Mouse (Mus musculus) lung, postnatal 36 days (tissue): ENCODE measurements around the gene Serpine1.

Experiments
- DNase-seq: peaks from one replicate; pipeline ENCODE4 v3.0.0; 2022; ENCODE audit warnings: mixed read lengths

Serpine1 gene

DNA sequence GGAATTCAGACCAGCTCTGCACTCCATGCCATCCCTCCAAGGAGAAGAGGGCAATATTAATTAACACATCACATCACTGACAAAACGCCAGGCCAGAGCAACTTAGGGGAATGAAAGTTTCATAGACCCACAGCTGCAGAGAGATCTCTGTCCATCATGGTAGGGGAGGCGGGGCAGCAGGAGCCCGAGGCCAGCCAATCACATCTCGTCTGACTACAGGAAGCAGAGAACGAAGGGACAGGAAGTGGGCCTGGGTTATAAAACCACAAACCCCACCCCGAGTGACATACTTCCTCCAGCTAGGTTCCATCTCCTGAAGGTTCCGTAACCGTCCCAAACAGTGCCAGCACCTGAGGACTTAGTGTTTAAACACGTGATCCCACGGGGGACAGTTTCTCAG lies 23.1 kb upstream of the Serpine1 start:
- DNase-seq, result no peak

DNA sequence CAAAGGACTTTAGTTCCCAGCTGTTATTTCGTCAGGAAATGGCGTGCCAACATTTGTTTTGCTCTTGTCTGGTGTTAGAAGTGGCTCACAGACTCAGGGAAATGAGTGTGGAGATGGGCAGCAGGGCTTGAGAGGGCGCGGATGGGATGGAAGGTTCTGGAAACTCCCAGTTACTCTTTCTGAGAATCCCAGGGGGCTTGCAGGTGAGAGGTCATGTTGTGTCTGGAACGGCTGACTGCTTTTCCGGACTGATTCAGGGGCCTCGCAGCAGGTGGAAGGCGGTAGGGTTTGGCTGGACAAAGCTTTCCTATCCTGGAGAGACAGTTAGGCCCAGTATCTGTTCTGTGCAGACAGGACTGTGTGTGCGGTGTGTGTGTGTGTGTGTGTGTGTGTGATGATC lies 21.7 kb upstream of the Serpine1 start:
- no peak for DNase-seq

DNA sequence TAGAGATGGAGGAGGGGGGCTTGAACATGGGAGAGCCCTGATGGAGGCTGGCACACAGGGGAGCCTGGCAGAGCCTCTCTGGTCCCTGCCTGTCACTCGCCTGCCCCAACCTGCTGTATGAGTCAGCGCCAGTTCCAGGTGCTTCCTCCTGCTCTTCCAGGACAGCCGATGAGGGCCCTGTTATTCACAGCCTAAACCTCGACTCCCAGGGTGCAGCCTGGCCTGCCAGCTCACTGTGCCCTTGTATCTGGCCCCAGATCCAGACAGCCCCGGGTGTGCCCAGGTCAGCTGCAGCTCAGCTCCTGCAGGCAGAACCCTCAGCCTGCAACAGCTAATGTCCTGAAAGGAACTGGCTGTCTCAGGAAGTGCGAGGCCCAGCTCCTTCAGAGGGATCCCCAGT lies 19.5 kb upstream of the Serpine1 start:
- no peak for DNase-seq

DNA sequence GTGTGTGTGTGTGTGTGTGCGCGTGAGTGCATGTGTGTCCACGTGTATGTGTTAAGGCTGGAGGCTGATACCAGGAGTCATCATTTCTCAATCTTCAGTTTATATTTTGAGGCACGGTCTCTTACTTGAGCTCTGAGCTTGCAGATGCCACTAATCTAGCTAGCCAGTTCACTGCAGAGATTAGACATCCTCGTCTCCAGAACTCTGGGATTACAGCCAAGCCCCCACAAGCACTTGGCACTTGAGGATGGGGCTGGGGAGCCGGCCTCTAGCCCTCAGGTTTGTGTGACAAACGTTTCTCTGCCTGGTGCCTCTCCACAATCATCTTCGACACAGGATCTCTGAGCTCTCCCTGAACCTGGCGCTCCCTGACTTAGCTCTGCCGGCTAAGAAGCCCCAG lies 18.8 kb upstream of the Serpine1 start:
- no peak for DNase-seq

DNA sequence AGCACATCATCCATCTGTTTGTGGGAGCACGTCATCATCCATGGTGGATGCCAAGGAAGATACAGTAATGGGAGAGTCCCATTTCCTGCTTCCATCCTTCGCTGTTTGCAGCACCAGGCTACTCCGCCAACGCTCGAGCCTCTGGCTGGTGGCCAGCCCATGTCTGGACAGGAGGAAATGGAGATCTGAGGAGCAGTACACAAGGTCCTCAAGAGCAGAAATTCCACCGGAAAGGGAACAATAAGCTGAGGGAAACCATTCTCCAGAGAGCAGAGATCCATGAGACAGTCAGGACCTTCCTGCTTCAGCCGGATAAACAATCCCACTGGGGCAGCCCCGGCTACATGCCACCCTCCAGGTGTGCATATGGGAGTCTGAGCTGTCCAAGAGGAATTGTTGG lies 15.3 kb upstream of the Serpine1 start:
- DNase-seq, result peak; percentile 93

DNA sequence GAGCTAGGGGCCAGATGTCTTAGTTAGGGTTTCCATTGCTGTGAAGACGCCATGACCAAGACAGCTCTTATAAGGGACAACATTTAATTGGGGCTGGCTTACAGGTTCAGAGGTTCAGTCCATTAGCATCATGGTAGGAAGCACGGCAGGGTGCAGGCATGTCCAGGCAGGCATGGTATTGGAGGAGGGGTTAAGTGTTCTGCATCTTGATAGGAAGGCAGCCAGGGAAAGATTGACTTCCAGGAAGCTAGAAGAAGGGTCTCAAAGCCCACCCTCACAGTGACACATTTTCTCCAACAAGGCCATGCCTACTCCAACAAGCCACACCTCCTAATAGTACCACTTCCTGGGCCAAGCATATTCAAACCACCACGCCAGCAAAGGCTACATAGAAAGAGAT lies 13.7 kb upstream of the Serpine1 start:
- DNase-seq, result no peak

DNA sequence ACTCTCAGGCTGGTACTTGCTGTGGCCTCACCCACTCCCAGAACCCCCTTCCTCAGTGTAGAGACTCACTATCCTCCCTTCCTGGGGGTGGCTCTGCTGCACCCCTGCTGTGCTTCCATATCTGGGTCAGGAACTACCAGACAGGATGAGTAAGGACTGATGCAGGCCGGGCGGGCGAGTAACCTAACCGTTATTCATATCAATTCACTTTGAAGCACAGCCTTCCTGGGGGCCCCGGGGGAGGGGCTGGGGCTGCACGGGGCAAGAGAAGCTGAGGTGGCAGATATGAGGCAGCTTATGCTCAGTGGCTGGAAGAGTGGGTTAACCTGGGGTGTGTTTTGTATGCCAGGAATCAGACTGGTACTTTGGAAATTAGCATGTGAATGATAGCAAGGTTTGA lies 13.0 kb upstream of the Serpine1 start:
- DNase-seq, result no peak

DNA sequence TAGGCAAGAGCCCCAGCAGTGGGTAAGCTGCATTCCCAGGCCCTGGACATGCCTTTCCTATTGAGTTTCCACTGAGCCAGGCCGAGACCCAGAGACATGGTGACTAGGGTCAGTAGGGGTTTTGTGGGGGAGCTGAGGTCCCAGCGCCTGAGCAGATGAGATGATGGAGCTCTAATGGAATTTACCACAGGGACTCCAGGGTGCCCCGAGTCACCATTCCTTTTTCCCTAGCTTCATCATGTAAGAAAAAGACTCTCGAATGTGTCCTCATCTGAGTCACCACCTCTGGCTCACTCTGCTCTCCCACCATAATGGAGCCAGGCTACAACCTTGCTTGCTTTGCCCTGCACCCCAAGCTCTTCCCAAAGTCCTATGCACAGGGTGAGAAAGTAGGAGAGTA lies 11.0 kb upstream of the Serpine1 start:
- no peak for DNase-seq

DNA sequence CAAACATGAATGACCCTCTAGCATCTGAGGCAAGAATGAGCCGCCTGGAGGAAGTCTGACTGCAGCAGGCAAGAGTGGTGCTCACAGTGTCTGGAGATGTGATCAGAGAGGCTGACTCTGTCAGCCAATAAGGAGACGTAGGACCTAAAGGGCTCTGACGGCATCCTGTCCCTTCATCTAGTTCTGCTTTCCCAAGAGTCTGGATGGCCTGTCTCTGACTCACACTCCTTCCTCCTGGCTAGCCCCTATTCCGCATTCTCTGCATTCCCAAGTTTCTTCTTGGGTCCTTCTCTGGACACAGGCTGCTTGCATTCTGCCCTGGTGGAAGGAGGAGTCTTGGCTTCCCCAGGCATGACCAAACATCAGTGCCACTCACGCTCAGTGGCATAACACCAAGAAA lies 7.8 kb upstream of the Serpine1 start:
- peak; percentile 84 for DNase-seq

DNA sequence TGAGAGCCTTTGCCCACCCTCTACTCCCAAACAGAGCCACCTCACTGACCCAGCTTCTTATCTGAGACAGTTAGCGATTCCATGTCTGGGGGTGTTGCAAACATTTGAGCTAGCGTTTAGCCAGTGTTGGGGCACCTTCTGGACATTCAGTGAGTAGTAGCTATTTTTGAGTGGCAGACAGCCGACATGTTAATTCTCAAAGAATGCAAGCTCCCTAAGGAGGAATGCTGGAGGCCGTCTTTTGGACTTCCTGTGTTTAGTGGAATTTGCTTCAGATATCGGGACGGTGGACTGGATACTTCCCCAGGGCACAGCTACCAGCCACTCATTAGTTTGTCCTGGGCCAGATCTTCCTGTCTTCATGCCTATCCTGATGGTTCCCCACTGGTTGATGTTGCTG lies 6.5 kb upstream of the Serpine1 start:
- DNase-seq, result peak; percentile 45

DNA sequence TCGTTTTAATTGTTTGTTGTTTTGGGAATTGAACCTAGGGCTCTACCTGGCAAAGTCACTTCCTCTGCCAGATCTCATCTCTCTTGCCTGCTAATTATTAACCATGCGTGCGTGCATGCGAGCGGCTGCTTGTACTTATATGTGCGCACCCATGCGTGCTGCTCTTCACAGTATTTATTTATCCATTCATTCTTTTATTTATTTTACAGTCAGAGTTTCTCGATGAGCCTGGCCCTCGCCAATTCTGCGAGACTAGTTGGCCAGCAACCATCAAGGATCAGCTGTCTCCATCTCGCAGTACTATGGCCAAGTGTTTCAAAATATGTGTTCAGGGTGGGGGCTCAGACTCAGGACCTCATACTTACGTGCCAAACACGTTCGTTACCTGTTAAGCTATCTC lies 6.0 kb upstream of the Serpine1 start:
- peak; percentile 71 for DNase-seq

DNA sequence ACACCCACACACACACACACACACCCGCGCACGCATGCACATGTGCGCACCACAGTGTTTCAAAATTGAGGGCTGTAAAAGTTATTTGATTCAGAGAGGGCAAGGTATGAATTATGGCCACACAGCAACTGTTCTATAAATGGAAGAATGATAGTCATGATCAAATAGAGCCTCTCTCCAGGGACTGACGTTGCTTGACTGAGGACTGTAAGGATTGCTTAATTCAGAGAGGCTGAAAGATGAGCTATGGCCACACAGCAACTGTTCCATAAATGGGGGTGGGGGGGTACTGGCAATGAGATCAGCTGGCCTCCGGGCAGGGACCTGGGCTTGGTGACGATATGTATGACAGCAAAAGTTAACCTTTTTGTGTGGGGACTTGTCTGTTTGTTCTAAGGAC lies 5.1 kb upstream of the Serpine1 start:
- DNase-seq, result no peak

DNA sequence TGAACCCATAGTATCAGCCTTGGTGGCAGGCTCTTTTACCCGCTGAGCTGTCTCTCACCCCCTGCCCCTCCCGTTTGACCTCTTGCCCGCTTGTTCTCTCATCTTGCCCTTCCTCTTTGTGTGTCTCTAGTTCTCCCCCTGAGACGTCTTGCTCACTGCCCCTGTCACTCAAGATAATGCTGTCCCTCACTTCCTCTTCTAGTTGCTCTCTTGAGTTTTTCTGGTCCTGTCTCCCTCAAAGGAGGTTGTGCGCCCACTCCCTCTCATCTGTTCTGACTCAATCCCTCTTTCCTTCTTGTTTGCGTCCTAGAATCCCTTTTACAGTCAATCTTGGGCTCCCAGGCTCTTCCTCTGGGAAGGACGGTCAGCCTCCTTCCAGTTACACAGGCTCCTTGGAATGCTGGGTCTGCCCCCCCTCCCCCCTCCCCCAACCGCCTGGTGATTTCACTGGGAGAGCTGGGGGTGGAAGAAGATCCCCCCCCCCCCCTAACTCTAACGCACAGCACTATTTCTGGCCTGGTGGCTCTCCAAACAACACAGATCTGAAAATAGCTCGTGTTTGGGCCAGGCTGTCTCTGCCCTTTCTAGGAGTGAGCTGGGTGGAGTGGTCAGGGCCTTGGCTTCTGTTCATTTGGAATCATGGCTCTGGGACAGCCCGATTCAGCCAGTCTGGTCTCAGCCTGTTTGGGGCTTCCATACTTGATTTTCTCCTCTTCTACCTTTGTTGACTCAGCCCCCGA lies 4.3 kb upstream of the Serpine1 start:
- peak; percentile 77 for DNase-seq

DNA sequence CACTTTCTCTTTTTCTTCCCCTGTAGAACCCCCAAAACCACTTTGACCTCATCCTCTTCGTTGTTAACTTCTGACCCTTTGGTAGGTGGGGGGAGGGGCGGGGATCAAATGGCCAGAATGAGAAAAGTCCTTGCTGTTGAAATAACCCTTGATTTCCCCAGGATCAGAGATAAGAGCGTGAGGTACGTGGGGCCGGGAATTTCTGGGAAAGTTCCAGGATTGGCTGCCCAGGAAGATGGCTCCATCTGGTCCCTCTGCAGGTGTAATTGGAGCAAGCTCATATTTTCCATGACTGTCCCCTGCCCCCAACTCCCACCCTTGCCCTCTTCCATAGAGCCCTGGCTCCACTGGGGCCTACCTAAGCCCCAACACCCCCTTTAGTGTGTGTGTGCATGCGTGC lies 3.7 kb upstream of the Serpine1 start:
- DNase-seq, result peak; percentile 38

DNA sequence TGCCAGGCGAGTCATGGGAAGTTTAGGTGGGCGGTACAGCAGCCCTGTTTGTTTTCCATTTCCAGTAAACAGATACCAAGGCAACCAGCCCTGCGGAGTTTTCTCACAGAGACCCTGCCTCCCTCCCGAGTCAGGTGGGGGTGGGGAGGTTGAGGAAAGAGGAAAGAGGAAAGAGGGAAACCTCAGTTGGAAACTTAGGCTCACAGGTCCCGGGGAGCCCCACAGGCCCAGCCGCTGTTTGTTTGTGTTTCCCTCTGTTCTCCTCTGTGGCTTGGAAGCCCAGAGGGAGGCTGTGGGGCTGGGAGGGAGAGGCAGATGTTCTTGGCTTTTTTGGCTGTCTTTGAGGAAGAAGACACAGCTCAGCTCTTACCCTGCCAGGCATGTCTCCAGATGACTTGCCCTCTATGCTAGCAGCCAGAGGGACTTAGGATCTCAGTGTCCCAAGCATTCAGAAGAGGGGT lies 2.2 kb upstream of the Serpine1 start:
- peak; percentile 71 for DNase-seq

DNA sequence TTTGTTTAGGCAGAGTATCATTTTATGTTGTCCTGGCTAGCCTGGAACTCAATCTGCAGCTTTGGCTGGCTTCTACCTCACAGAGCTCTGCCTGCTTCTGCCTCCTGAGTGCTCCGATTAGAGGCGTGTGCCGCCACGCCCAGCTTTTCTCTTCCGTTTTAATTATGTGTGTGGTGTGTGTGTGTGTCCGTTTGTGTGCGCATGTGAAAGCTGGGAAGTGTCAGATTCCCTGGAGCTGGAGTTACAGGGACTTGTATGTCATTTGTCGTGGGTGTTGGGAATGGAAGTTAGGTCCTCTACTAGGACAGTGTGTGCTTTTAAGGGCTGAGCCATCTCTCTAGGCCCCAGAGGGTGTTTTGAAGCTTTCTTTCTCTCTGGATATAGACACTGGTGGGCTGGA lies 1.1 kb upstream of the Serpine1 start:
- peak; percentile 28 for DNase-seq

DNA sequence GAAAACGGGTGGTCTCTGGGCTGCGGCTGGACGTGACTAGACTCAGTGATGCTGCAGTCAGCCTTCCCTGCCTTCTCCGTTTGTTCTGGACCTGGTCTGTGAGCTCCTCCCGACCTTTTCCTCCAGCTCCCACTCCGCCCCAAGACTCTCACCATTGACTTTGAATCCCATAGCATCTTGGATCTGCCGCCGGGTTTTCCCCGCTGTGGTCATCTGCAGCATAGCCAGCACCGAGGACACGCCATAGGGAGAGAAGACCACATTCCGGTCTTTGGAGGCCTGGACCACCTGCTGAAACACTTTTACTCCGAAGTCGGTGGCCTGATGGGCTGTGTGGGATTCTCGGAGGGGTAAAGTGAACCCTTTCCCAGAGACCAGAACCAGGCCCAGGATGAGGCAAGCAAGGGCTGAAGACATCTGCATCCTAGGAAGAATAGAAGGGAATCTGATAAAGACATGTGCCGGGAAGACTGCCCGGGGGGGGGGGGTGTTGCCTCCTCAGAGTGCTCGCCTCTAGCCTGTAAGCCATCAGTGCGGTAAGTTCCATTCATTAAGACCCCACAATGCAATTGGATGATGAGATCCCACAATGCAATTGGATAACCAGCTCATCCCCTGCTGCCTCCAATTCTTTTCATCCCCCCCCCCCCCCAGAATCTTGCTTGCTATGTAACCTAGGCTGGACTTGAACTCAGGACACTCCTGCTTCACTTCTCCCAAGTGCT lies 1.0 kb downstream of the Serpine1 start:
- no peak for DNase-seq

DNA sequence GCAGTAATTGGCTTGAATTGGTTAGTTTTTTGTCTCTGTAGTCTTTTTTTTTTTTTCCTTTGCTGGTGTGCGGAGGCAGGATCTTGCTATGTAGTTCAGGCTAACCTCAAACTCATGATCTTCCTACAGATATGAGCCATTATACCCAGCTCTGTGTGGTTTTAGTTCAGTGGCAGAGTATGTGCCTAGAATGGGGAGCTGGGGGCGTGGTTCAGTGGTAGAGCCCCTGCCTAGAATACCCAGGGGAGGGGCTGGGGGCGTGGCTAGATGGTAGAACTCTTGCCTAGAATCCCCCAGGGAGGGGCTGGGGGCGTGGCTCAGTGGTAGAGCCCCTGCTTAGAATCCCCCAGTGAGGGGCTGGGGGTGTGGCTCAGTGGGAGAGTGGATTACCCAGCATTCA lies 3.4 kb downstream of the Serpine1 start:
- no peak for DNase-seq

DNA sequence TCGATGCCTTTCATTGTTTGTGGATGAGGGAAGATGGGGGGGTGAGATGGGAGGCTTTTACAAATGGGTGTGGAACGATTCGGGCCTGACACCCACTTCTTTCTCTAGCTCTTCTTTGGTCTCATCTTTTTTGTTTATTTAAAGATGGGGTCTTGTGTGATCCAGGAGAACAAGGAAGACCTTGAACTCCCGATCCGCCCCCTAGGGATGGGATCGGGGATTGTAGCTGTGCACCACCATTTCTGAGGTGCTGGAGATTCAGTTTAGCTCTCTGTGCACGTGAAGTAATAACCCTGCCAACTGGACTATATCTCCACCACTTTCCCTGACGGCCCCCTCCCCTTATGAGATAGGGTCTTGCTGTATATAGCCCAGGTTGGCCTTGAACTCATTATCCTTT lies 6.1 kb downstream of the Serpine1 start:
- DNase-seq, result no peak

DNA sequence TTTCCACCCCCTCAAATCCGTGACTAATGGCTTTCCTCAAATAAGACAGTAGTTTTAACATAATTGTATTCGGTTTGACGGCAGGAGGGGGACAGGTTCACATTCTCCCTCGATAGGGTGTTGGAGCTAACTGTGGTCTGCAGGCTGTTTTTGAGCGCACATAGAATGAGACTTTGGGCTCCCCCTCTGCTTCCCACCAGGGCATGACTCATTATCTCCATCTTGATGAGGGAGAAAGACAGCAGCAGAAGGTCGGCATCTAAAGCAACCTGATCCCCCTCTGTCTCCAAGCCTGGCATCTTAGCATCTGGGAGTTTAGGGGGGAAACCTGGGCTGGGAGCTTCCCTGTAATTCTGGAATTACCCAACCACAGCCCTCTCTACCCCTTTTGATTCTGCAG lies 6.6 kb downstream of the Serpine1 start:
- no peak for DNase-seq

DNA sequence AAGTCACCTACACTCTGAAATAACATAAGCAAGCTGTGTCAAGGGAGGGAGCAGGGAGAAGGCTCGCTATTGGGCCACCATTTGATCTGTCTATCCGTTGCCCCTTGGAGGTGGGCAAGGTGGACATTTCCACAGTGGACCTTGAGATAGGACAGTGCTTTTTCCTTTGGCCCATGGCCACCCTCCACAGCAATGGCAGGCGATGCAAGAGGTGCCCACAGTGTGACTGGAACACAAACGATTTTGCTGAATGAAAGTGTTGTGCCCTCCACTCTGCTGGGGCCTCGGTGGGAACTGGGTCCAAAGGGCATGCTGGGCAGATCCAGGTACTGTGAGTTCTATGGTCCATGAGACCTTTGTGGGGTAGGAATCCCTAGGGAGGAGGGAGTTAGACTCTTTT lies 9.5 kb downstream of the Serpine1 start:
- DNase-seq, result no peak

DNA sequence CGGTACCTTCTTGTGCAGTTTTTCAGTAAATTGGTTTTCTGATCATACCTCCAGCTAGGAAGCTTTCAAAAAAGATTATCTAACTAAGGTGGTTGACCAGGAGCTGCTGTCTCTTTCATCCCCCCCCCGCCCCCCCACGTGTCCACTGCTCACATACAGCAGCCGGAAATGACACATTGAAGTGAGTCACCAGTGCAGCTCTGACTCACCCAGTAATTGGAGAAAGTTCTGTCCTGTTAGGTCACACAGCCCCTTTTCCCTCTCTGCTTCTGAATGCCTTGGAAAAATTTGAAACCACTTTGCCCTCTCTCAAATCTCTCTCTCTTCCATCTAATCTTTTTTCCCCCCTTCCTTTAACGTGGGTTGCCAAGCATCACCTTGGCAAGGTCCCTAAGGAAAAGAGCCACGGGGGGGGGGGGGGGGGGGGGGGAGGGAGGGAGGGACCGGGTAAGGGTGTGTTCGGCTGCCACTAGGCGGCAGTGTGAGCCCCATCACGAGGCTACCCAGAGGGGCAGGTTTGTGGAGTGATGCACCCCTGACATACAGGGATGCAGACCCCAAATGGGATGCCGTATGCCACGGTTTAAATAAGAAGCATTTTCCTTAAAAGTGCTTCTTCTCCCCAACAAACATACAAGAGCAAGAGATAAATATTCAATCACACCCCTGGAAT lies 10.1 kb downstream of the Serpine1 start:
- peak; percentile 79 for DNase-seq

DNA sequence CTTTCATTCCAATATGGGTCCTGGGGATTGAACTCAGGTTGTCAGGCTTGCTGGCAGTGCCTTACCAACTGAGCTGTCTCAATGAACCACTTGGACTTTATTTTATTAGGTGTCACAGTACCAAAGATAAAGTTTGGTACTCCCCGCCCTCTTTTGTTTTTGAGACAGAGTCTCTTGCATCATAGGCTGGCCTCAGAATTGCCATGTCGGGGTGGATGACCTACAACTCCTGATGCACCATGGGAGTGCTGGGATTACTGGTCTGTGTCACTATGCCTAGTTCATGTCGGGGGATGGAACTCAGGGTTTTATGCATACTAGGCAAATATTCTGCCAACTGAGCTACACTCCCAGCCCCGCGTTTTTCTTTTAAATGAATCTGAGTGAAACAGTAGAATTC lies 17.2 kb downstream of the Serpine1 start:
- no peak for DNase-seq

DNA sequence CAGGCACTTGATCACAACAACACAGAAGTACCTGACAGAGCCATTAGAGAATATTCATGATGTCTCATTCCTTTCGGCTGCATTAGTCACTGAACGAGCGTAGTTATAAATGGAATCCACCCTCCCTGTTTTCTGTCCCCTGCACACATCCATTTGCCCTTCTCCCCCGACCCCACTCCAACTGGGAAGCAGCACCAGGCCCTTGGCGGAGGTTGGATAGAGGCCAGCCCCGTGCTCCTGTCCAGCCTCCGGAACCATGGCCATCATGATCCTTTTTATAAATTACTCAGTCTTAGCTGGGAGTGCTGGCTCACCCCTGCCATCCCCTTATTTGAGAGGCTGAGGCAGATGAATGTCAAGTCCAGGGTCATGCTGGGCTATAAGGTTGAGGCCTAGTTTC lies 17.8 kb downstream of the Serpine1 start:
- no peak for DNase-seq
